Mouse (Mus musculus): ENCODE results near the gene Slc15a3. TPM values are rescaled to one million over a fixed set of nuclear protein-coding genes. Genes with fewer than 3 reads are reported as not detected.

Slc15a3 gene
- total RNA-seq, 1 experiment: 2.2 TPM

GRCm38 (mm10) chr19:10869886-10870527 lies 30.5 kb downstream of the Slc15a3 start, which contains the start of gene Tmem132a:
Gene Tmem132a, minus strand, starts transcription at chr19:10869940.
- DNase-seq (ENCODE audit: low read depth, low spot score): no peak
- TF ChIP-seq ZNF384 (IDR thresholded peaks at IDR 0.05; ENCODE audit: low read depth, low read length) (no peak), MAFK (IDR thresholded peaks at IDR 0.05; ENCODE audit: insufficient read depth, low read depth, low read length) (no peak), ZC3H11A (IDR thresholded peaks at IDR 0.05; ENCODE audit: borderline replicate concordance, low read depth, low read length) (no peak), HCFC1 (IDR thresholded peaks at IDR 0.05; ENCODE audit: borderline replicate concordance, insufficient read depth, low read length) (no peak), CHD2 (IDR thresholded peaks at IDR 0.05; ENCODE audit: low read depth, low read length) (no peak)
- Histone ChIP-seq H3K4me1 (ENCODE audit: control insufficient read depth in 2 of 2, insufficient read depth in 2 of 2, low read length in 2 of 2, poor library complexity in 1 of 2) (peaks cover 4 to 9% of the 10 kb centered on the region in 2 experiments; a peak in 2 of 4 replicates), H3K36me3 (ENCODE audit: control insufficient read depth, insufficient read depth, low read length, poor library complexity, severe bottlenecking) (peaks cover 22% of the 10 kb centered on the region; the same call in 1 of the 2 replicates), H3K9me3 (ENCODE audit: control insufficient read depth, insufficient read depth, low read depth, low read length) (no peaks in the 10 kb centered on the region), H3K9ac (ENCODE audit: insufficient read depth, low read depth, low read length, poor library complexity, severe bottlenecking) (peak within 1 kb of the TSS; percentile 85), H3K27ac (ENCODE audit: insufficient read depth, low read depth, low read length, poor library complexity, severe bottlenecking) (no peak within 1 kb of the TSS), H3K4me3 (ENCODE audit: insufficient read depth in 1 of 2, low read depth in 1 of 2, low read length in 2 of 2, poor library complexity in 1 of 2, severe bottlenecking in 1 of 2) (peak within 1 kb of the TSS; percentile 82 to 84)
- in situ Hi-C loops (cut with MboI; ENCODE audit: low sequenced_read_pairs in 2 of 2, unreplicated experiment in 2 of 2): no loop called here

- TF ChIP-seq MAFK (IDR thresholded peaks at IDR 0.05; ENCODE audit: insufficient read depth, low read depth, low read length) (no peak), HCFC1 (IDR thresholded peaks at IDR 0.05; ENCODE audit: borderline replicate concordance, insufficient read depth, low read length) (no peak), CHD2 (IDR thresholded peaks at IDR 0.05; ENCODE audit: low read depth, low read length) (no peak)
- no peak overlapping the region for H3K27ac ChIP-seq (ENCODE audit: insufficient read depth, low read depth, low read length, poor library complexity, severe bottlenecking)
- no peak for DNase-seq (ENCODE audit: low read depth, low spot score)
- H3K9ac ChIP-seq (ENCODE audit: insufficient read depth, low read depth, low read length, poor library complexity, severe bottlenecking): no peak overlapping the region
- no peak overlapping the region for H3K4me3 ChIP-seq (ENCODE audit: insufficient read depth in 1 of 2, low read depth in 1 of 2, low read length in 2 of 2, poor library complexity in 1 of 2, severe bottlenecking in 1 of 2)
- in situ Hi-C loops (cut with MboI; ENCODE audit: low sequenced_read_pairs in 2 of 2, unreplicated experiment in 2 of 2): no loop called here
- no peaks in the 10 kb centered on the region for H3K9me3 ChIP-seq (ENCODE audit: control insufficient read depth, insufficient read depth, low read depth, low read length)
- peaks cover 18% of the 10 kb centered on the region; the same call in 1 of the 2 replicates for H3K36me3 ChIP-seq (ENCODE audit: control insufficient read depth, insufficient read depth, low read length, poor library complexity, severe bottlenecking)
- peaks cover 4 to 9% of the 10 kb centered on the region in 2 experiments; a peak in 2 of 4 replicates for H3K4me1 ChIP-seq (ENCODE audit: control insufficient read depth in 2 of 2, insufficient read depth in 2 of 2, low read length in 2 of 2, poor library complexity in 1 of 2)
Observed at GRCm38 (mm10) chr19:10870676-10871075, 31.1 kb downstream of the Slc15a3 start.

GRCm38 (mm10) chr19:10871328-10871961 lies 31.9 kb downstream of the Slc15a3 start:
- no peak for TF ChIP-seq ZC3H11A (IDR thresholded peaks at IDR 0.05; ENCODE audit: borderline replicate concordance, low read depth, low read length)
- no peak for TF ChIP-seq CHD2 (IDR thresholded peaks at IDR 0.05; ENCODE audit: low read depth, low read length)
- TF ChIP-seq ZNF384 (IDR thresholded peaks at IDR 0.05; ENCODE audit: low read depth, low read length): no peak
- no peak for TF ChIP-seq HCFC1 (IDR thresholded peaks at IDR 0.05; ENCODE audit: borderline replicate concordance, insufficient read depth, low read length)
- no peak for TF ChIP-seq MAFK (IDR thresholded peaks at IDR 0.05; ENCODE audit: insufficient read depth, low read depth, low read length)
- no peak for DNase-seq (ENCODE audit: low read depth, low spot score)
- Histone ChIP-seq H3K27ac (ENCODE audit: insufficient read depth, low read depth, low read length, poor library complexity, severe bottlenecking) (no peak overlapping the region), H3K36me3 (ENCODE audit: control insufficient read depth, insufficient read depth, low read length, poor library complexity, severe bottlenecking) (peaks cover 15% of the 10 kb centered on the region; the same call in 1 of the 2 replicates), H3K9ac (ENCODE audit: insufficient read depth, low read depth, low read length, poor library complexity, severe bottlenecking) (no peak overlapping the region), H3K4me3 (ENCODE audit: insufficient read depth in 1 of 2, low read depth in 1 of 2, low read length in 2 of 2, poor library complexity in 1 of 2, severe bottlenecking in 1 of 2) (no peak overlapping the region), H3K9me3 (ENCODE audit: control insufficient read depth, insufficient read depth, low read depth, low read length) (no peaks in the 10 kb centered on the region), H3K4me1 (ENCODE audit: control insufficient read depth in 2 of 2, insufficient read depth in 2 of 2, low read length in 2 of 2, poor library complexity in 1 of 2) (peaks cover 4 to 9% of the 10 kb centered on the region in 2 experiments; a peak in 2 of 4 replicates)
- in situ Hi-C loops (cut with MboI; ENCODE audit: low sequenced_read_pairs in 2 of 2, unreplicated experiment in 2 of 2): no loop called here

GRCm38 (mm10) chr19:10878201-10878837 lies 38.8 kb downstream of the Slc15a3 start:
- H3K9ac ChIP-seq (ENCODE audit: insufficient read depth, low read depth, low read length, poor library complexity, severe bottlenecking): no peak overlapping the region

More at GRCm38 (mm10) chr19:10878201-10878837, 38.8 kb downstream of the Slc15a3 start:
- in situ Hi-C loops (cut with MboI; ENCODE audit: low sequenced_read_pairs in 2 of 2, unreplicated experiment in 2 of 2): no loop called here
- H3K27ac ChIP-seq (ENCODE audit: insufficient read depth, low read depth, low read length, poor library complexity, severe bottlenecking): no peak overlapping the region
- H3K36me3 ChIP-seq (ENCODE audit: control insufficient read depth, insufficient read depth, low read length, poor library complexity, severe bottlenecking): peaks cover 5% of the 10 kb centered on the region; the same call in 1 of the 2 replicates
- no peaks in the 10 kb centered on the region for H3K9me3 ChIP-seq (ENCODE audit: control insufficient read depth, insufficient read depth, low read depth, low read length)
- TF ChIP-seq HCFC1 (IDR thresholded peaks at IDR 0.05; ENCODE audit: borderline replicate concordance, insufficient read depth, low read length) (no peak), ZNF384 (IDR thresholded peaks at IDR 0.05; ENCODE audit: low read depth, low read length) (no peak), MAFK (IDR thresholded peaks at IDR 0.05; ENCODE audit: insufficient read depth, low read depth, low read length) (no peak), ZC3H11A (IDR thresholded peaks at IDR 0.05; ENCODE audit: borderline replicate concordance, low read depth, low read length) (no peak), CHD2 (IDR thresholded peaks at IDR 0.05; ENCODE audit: low read depth, low read length) (no peak)
- no peak for DNase-seq (ENCODE audit: low read depth, low spot score)
- no peak overlapping the region for H3K4me3 ChIP-seq (ENCODE audit: insufficient read depth in 1 of 2, low read depth in 1 of 2, low read length in 2 of 2, poor library complexity in 1 of 2, severe bottlenecking in 1 of 2)
- peaks cover 0 to 18% of the 10 kb centered on the region in 2 experiments; a peak in 2 of 4 replicates for H3K4me1 ChIP-seq (ENCODE audit: control insufficient read depth in 2 of 2, insufficient read depth in 2 of 2, low read length in 2 of 2, poor library complexity in 1 of 2)
